ENCODE assay signal across 15 mouse cellular contexts in the genomic region with DNA sequence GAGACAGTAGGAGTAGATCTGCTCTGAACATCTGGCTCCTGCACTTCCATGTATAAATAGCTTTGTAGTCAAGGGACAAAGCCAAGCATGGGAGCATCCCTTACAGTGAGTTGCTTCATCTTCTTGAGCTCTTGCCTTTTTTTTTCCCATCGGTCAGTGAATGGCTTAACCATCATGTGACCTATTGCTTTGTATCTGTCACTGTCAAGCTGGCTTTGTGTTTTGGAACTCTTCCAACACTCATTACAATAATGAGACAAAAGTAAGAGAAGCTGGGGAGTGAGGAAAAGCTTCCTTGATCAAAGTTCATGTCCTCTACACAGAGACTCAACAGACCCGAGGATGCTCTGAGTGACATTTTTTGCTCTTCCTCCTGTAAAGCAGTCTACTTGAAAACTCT.
"Had no signal": no experiment of that assay in that cellular context is flagged by ENCODE, and none has a peak within 500 bp of the region (broad histone marks: within the 10 kb centered on the region; RNA-seq: fewer than 3 reads in every experiment).

No protein-coding gene starts in this region.

- H3K36me3 ChIP-seq: kidney, embryonic 15.5 days; liver, embryonic 13.5 days; midbrain, embryonic 12.5 days had no signal

- H3K4me1 ChIP-seq: kidney, embryonic 15.5 days; liver, embryonic 13.5 days; midbrain, embryonic 12.5 days had no signal

- H3K27me3 ChIP-seq: kidney, embryonic 15.5 days; liver, embryonic 13.5 days; midbrain, embryonic 12.5 days had no signal

- H3K27ac ChIP-seq: kidney, embryonic 15.5 days; left cerebral cortex, adult 2 months; liver, embryonic 13.5 days; macrophage; midbrain, embryonic 12.5 days had no signal

- H3K9me3 ChIP-seq: kidney, embryonic 15.5 days; liver, embryonic 13.5 days; midbrain, embryonic 12.5 days had no signal

- H3K4me3 ChIP-seq: kidney, embryonic 15.5 days; left cerebral cortex, adult 2 months; liver, embryonic 13.5 days; midbrain, embryonic 12.5 days had no signal

- DNase-seq: kidney, adult 11 months; kidney, adult 8-10 months; kidney, postnatal 10 days; kidney, postnatal 36 days; liver, embryonic 13.5 days; lung, adult 2 months; lung, postnatal 10 days; thymus, adult 2 months; thymus, postnatal 14 days; thymus, postnatal 4 days had no signal

- H3K4me2 ChIP-seq: kidney, embryonic 15.5 days; liver, embryonic 13.5 days; midbrain, embryonic 12.5 days had no signal

- H3K9ac ChIP-seq: kidney, embryonic 15.5 days; liver, embryonic 13.5 days; midbrain, embryonic 12.5 days had no signal

- ATAC-seq: midbrain, embryonic 16.5 days had no signal
